Mouse (Mus musculus) megakaryocyte, embryonic 14.5 days (primary cell): ENCODE measurements around the gene Atp1b1.

Experiments
- FLI1 ChIP-seq: IDR thresholded peaks from 2 replicates; pipeline ENCODE4 v1.6.1; 2012; ENCODE audit warnings: low read length, inconsistent platforms, mixed read lengths
- GATA1 ChIP-seq: IDR thresholded peaks from 3 replicates; pipeline ENCODE4 v1.6.1; 2012; ENCODE audit warnings: mixed read lengths, low read length, inconsistent platforms, borderline replicate concordance

- TF ChIP-seq GATA1, result no peak
- TF ChIP-seq FLI1, result no peak
Observed at GRCm38 (mm10) chr1:164406506-164406905, 51.6 kb downstream of the Atp1b1 start.
